Mouse (Mus musculus): ENCODE measurements at regions not wholly inside any gene's neighbourhood (a gene's known extent, or its start where the extent isn't known, plus 50 kb on each side); places are given as distances from the start of the nearest gene placed in this dataset.
"Not testable (repeated sequence)": the region's sequence is repeated elsewhere in the genome, so short reads cannot be mapped to it uniquely, and the experiment has no call there.

GRCm38 (mm10) chr16:30797973-30798471 lies 198.5 kb downstream of the Fam43a start:
- DNase-seq (ENCODE audit: low read depth, low spot score) = no peak

GRCm38 (mm10) chr16:30798536-30798935 lies 199.0 kb downstream of the Fam43a start:
- no peak for DNase-seq (ENCODE audit: low read depth, low spot score)

- DNase-seq (ENCODE audit: low read depth, low spot score) = no peak
Observed at GRCm38 (mm10) chr16:30799699-30800483, 200.4 kb downstream of the Fam43a start.

- DNase-seq (ENCODE audit: low read depth, low spot score) = no peak
Observed at GRCm38 (mm10) chr16:30804018-30804417, 204.5 kb downstream of the Fam43a start.

GRCm38 (mm10) chr16:30806206-30806605 lies 206.7 kb downstream of the Fam43a start:
- DNase-seq (ENCODE audit: low read depth, low spot score) = not testable (repeated sequence)

GRCm38 (mm10) chr16:30818541-30819120 lies 219.1 kb downstream of the Fam43a start:
- DNase-seq (ENCODE audit: low read depth, low spot score) = no peak

- DNase-seq (ENCODE audit: low read depth, low spot score) = no peak
Observed at GRCm38 (mm10) chr16:30819342-30819741, 219.8 kb downstream of the Fam43a start.

- no peak for DNase-seq (ENCODE audit: low read depth, low spot score)
Observed at GRCm38 (mm10) chr16:30820234-30820633, 220.7 kb downstream of the Fam43a start.

- no peak for DNase-seq (ENCODE audit: low read depth, low spot score)
Observed at GRCm38 (mm10) chr16:30820761-30821160, 221.2 kb downstream of the Fam43a start.

GRCm38 (mm10) chr16:30821191-30821910 lies 221.8 kb downstream of the Fam43a start:
- DNase-seq (ENCODE audit: low read depth, low spot score) = peak; percentile 64

GRCm38 (mm10) chr16:30821911-30822578 lies 222.5 kb downstream of the Fam43a start:
- DNase-seq (ENCODE audit: low read depth, low spot score) = peak; percentile 29

- DNase-seq (ENCODE audit: low read depth, low spot score) = peak; percentile 25
Observed at GRCm38 (mm10) chr16:30826128-30826527, 226.6 kb downstream of the Fam43a start.

GRCm38 (mm10) chr16:30827901-30828608 lies 228.5 kb downstream of the Fam43a start:
- peak; percentile 71 for DNase-seq (ENCODE audit: low read depth, low spot score)

GRCm38 (mm10) chr16:30834561-30834960 lies 235.0 kb downstream of the Fam43a start:
- no peak for DNase-seq (ENCODE audit: low read depth, low spot score)

GRCm38 (mm10) chr16:30835678-30836077 lies 236.2 kb downstream of the Fam43a start:
- DNase-seq (ENCODE audit: low read depth, low spot score) = peak; percentile 18

GRCm38 (mm10) chr16:30842831-30843230 lies 238.4 kb downstream of the Xxylt1 start:
- no peak for DNase-seq (ENCODE audit: low read depth, low spot score)

- no peak for DNase-seq (ENCODE audit: low read depth, low spot score)
Observed at GRCm38 (mm10) chr16:30852595-30852994, 228.6 kb downstream of the Xxylt1 start.

- no peak for DNase-seq (ENCODE audit: low read depth, low spot score)
Observed at GRCm38 (mm10) chr16:30854716-30855115, 226.5 kb downstream of the Xxylt1 start.

GRCm38 (mm10) chr16:30857656-30858055 lies 223.6 kb downstream of the Xxylt1 start:
- DNase-seq (ENCODE audit: low read depth, low spot score) = no peak

GRCm38 (mm10) chr16:30869136-30869909 lies 211.9 kb downstream of the Xxylt1 start:
- DNase-seq (ENCODE audit: low read depth, low spot score) = no peak

All from skeletal muscle tissue, adult 2 months (tissue).